Mouse (Mus musculus) frontal cortex, postnatal 14 days (tissue): ENCODE measurements at regions not wholly inside any gene's neighbourhood (a gene's known extent, or its start where the extent isn't known, plus 50 kb on each side); places are given as distances from the start of the nearest gene placed in this dataset.

Experiments
- DNase-seq, 2 experiments: peaks; one replicate each; pipeline ENCODE4 v3.0.0; 2022; ENCODE audit warnings: low spot score in 2 of 2

DNA sequence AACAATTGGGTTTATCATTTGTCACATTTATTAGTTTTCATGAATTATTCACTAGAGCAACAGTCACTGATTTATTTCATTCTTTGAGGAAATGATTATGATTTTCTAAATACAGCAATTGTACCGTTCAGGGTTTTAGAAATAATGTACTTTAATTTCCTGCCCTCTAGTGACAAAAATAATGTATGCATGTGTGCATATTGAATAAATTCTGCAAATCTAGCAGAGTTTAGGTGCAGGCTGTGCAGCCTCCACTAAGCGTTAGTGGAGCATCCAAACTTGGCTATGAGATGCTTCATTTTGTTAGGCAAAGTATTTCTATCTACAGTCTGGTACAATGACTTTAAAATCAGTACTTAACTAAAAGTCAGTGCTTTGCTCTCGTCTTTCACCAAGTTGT is 642.1 kb upstream of the A830018L16Rik start:
- no peak for DNase-seq

DNA sequence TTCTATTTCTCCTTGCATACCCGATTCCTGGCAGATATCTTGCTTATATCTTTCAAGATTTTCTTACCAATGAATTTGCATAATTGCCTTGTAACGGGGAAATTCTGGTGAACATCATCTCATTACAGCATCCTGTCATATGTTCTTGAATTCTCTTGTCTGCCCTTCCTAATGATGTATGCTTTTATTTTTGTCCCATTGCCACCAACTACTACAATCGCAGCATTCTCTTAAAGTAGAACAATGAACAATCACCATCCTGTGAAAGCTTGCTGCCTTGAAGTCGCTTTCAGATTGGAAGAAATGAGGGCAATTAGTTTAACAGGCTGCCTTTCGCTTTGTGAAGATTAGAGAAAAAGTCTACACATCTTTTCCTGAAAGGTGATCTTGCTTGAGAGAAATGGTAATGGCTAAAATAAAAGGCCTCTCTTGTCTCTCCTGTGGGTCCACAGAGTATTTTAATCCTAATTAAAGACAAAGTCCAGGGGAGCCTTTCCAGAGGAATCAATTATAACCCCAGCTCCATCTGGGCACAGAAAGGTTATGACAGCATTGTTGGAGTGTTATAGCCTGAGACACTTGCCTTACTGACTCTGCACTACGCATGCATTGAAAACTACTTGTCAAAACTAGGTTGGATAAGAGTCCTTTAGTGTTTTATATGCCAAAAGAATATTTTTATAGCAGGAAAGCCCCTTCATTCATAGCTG is 619.7 kb upstream of the A830018L16Rik start:
- no peak for DNase-seq

GRCm38 (mm10) chr1:10835653-10836415 is 578.1 kb upstream of the A830018L16Rik start:
- no peak for DNase-seq

- DNase-seq, result no peak
Observed at GRCm38 (mm10) chr1:10837180-10837579, 576.7 kb upstream of the A830018L16Rik start.

DNA sequence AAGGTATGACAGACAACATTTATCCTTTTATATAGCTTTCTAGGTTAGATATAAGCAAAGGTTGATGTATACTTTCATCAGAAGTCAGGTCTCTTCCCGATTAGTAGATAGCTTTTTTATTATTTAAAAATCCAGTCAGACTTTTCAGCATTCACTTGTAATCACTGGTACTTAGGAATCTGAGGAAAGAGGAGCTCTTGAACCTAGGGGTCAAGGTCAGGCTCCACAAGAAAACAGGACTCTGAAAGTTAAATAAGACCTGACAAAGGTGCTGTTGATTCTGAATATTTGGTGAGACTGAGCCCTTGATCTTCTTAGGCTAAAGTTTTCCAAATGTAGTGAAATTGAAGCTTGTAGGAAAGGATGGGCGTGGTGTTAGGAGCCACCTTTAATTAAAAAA is 561.0 kb upstream of the A830018L16Rik start:
- no peak for DNase-seq

DNA sequence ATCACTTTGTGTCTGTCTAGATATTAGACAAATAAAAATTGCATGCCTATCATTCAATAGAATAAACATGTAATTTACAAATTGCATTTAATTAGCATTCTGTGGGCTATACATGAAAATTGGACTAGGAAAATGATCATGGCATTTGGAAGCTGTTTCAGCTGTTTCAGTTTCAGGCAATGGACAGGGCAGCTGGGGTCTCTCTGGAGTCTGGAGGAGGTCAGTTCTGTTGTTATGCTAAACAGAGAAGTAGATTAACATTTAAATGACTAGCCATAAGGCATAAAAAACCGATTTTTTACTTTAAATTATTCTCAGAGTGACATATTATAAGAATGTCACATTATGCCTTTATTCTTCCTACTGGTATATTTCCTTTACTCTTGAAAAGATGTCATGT is 559.4 kb upstream of the A830018L16Rik start:
- DNase-seq, result no peak

DNA sequence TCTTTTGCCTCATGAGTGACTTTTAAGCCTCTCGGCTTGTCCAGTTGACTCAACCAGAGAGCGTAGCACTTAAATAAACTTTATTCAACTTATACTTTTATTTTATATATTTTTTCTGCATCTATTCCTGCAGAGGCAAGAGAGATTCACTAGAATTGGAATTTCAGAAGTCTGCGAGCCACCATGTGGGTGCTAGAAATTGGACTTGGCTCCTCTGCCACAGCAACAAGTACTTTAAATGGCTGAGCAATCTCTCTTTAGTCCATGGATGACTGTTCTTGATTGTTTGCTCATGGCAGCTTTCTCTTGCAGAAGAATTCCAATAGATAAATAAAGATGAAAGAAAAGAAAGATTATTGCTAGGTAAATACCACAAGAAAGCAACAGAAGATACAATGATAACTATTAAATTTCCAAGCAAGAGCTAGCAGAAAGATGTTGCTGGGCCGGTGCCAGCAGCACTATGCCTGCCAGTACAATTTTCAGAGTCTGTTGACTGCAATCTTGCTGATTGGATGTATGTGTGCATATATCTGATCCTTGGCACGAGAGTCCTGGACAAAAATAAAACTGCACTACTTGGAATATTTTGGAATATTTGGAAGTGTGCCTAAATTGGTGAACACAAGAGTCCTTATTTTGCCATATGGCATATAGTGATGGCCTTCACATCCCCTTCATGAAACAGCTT is 542.6 kb upstream of the A830018L16Rik start:
- DNase-seq, result peak in 1 of 2 experiments; percentile 14

- DNase-seq, result no peak
Observed at GRCm38 (mm10) chr1:10872266-10872665, 541.6 kb upstream of the A830018L16Rik start.

GRCm38 (mm10) chr1:10872726-10873125 is 541.2 kb upstream of the A830018L16Rik start:
- no peak for DNase-seq

DNA sequence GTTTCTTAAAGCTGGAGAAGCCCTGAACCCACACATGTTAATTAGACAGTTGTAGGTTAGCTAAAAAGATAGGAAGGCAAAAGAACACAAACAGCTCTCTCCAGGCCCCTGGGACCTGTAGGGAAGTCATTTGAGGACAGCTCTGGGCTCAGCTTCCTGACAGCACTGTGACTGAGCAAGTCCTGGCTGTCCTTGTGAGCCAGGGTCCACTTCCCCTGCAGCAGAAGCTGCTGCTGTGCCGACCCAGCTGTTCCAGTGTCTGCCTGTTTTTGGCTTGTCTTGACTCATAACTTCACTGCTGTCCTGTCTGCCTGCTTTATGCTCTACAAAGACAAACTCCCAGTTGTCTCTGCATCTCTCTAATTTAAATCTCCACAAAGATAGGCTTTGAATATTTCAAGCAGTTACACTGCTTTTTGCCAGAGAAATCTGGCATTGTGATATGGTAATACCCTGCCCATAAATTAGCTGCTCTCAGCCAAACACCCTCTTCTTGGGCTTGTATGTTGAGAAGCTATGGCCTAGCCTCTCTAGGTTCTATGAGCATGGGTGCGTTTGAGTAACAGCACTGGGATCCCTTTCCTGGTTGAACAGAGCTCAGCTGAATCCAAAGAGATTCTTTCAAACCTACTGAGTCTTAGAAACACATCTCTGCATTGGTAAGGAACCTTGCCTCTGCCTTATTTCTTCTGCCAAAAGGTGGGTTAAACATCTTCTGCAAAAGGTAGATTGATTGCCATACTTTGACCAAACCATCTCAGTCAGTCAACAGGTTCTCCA is 536.3 kb upstream of the A830018L16Rik start:
- DNase-seq, result no peak

DNA sequence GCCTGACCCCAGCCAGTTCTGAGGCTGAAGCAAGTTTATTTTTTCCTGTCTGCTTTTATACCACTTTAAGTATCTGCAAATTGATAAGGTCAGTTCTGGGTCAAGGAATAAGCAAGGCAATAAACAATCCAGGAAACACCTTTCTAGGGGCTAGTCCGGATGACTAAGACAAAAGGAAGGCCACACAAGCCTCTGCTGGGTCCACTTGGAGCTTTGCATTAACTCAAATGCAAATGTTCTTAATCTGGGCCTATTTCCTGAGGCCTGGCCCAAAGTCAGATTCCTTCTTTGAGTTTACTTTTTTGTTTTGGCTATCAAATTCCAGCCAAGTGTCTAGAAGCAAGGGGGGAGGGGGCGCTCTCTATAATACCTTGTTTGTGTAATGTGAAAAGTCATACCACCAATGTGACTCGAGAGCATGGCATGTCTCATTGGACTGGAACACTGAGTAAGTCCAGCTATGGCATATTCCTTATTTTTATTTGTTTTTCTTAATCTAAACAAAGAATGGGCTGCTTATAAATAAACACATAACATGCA is 535.6 kb upstream of the A830018L16Rik start:
- DNase-seq, result no peak

DNA sequence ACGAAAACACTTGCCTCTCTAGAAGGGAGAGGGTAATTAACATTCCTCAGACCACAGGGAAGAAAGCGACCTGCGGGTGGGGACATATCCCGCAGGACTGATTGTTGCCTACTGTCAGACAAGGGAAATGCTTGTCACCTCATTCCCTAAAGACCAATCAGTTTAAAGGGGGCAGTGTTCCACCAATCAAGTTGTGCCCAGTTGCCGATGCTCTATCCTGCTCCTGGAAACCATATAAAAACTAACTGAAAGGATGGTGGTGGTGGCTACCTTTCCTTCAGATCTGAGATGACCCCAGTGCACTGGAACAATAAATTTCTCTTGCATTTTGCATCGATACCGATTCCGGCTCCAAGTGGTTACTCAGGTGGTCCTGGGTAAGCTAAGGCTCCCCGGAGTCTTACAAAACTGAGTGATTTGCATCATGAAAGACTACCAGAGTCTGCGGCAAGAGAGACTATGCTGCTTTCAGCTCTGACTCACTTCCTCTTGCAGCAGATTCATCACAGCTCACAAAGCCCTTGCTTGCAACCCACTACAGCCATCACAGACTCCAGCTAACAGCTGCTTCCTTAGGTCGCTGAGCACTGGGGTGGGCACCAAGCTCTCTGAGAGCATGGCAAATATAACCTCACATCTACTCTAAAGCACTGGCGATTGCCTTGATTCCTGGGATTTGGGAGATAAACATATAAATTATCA is 533.7 kb upstream of the A830018L16Rik start:
- DNase-seq, result no peak

DNA sequence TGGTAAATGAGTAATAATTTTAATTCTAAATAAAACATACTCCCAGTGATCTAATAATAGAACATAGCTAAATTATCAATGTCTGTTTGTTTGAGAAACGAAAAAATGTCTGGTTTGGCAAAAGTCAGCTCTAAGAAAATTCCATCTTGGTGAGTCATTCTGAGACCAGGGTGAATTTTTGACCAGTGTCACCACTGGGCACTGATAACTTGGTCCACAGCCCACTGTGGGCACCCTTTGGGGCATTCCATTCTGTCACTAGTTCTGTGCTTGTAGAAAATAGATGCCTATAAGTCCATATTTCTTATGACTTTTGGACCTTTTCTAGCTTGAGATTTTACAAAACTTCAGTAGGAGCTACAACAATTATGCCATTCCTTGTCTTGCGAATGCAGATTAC is 515.1 kb upstream of the A830018L16Rik start:
- no peak for DNase-seq

DNA sequence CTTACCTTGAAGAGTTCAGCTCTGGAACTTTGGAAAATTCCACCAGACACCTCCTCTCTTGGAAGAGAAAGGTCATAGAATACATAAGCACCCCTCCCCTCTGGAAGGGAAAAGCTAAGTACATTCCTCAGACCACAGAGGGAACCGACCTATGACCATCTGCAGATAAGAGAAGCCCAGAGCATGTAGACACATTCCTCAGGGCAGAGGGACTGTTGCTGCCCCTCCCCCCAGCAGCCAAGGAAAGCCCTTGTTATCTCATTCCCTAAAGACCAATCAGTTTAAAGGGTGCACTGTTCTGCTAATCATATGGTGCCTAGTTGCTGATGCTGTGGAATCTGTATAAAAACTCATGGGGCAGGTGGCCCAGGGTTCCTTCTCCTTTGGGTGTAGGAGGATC is 511.2 kb upstream of the A830018L16Rik start:
- no peak for DNase-seq

GRCm38 (mm10) chr1:10919958-10920357 is 493.9 kb upstream of the A830018L16Rik start:
- no peak for DNase-seq

DNA sequence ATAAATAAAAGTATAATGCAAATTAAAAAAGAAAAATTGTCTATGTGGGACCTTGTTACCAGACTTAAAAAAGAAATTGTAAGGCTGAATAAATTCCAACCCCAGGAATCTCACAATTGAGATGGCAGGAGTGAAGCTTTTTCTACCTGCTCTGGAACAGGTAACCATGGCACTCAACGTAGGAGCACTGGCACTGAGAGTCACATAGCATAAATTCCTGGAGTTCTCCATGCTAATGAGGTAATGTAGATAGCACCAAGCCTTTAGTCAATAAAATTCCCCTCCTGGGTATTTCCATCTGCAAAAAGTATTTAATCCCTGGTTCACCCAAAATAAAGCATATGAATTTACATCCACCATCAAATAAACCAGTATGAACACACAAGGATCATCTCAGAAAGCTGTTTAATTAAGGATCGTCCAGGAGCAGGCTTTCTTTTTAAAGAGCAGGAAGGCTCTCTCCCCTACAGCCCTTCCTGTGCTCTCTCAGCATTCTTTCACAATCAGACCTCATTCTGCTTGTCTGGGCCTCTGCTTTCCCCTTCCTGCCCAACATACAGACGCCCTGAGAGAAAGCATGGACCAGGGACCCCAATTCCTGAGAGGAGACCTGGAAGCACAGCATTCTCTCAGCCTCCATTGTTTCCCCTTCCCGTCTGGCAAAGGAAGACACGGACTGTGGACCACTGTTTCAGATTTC is 481.4 kb upstream of the A830018L16Rik start:
- DNase-seq, result no peak

DNA sequence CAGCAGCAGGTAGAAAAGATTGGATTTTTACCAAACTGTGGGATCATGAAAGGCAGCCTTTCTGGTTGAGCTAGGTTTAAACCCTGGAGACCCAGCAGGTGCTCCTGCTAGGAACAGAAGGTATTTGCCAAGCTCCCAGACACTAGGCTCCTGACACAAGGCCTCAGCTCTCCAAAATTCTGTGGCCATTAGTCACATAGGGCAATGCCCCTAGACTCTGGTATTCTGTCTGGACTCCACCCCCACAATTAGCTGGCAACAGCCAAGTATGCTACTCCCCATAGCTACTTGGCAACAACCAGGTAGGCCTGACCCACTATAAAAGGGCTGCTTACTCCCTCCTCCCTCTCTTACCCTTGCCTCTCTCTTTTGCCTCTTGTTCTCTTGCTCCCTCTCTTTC is 480.7 kb upstream of the A830018L16Rik start:
- no peak for DNase-seq

DNA sequence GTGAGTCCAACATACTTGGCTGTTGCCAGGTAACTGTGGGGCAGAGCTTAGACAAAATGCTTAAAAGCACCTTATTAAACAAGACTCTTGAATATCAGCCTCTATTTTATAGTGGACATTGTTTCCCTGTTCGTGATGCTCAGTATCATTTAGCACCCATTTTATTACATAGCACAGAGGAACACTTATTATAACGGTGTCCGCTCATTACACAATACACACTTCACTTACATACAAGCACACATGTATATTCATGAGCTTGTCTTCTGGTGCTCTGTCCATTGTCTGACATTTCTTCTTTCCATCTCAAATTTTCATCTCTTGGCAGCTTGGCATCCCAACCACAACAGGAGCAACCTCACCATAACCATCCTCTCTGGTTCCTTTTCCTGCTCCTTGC is 475.5 kb upstream of the A830018L16Rik start:
- DNase-seq, result no peak

GRCm38 (mm10) chr1:10940326-10940725 is 473.6 kb upstream of the A830018L16Rik start:
- no peak for DNase-seq

- no peak for DNase-seq
Observed at GRCm38 (mm10) chr1:10942979-10943378, 470.9 kb upstream of the A830018L16Rik start.
